Mouse (Mus musculus): ENCODE results near the gene Ptger1.

Ptger1 gene

DNA sequence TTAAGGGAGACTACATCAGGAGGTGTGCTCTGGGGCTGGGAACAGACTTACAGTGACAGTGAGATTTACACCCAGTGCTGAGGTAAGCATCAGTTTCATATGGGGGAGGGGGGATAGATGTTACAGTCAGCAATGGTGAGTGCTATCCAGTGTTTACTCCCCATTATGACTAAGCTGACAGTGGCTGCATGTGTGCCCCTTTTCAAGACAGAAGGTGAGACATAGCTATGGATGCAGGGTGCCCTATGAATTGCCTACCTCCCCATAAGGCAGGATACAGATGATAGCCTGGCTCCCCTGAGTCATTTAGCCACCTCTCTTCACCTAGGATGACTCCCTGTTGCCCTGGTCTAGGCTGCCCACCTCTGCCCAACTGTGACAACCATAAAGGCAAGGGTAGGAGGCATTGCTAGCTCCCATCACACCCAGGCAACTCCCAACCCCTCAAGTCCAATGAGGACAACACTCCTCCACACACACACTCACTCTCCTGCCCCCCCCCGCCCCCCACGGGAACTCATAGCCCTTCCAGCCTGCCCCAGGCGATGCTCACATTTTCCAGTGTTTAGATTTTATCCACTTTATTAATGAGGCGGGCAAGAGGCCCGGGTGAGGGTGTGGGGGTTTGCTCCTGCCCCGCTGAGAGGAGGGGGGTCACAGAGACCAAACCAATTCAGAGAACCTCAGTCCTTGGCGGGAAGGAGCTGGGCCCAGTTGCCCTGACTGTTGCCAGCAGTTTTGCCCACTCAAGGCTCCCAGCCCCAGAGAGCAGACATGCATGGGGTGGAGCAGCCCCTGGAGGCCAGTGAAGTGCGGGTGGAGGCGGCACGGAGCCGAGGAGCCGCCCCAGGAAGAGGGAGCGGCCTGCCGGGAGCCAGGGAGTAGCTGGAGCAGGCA lies at the start of gene Ptger1:
TSS of gene Ptger1 (plus strand) at position 710 of the 897 bp plus-strand sequence.
- DNase-seq: no peak

DNA sequence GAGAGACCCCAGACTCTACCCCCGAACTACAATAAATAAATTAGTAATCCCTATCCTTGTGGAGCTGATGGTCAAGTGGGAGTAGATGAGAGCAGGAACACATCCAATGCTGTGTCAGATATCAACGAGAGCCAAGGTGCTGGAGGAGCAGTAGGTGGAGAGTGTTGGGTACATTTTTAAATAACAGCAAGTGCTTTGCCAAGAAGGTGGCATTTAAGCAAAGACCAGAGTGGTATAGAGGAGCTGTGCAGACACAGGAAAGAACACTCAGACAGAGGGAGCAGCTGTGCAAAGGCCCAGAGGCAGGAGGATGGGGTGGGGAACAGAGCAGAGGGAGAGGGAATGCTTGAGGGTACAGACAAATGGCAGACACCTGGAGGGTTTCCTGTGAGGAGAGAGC lies 49.4 kb upstream of the Ptger1 start:
- DNase-seq: no peak

DNA sequence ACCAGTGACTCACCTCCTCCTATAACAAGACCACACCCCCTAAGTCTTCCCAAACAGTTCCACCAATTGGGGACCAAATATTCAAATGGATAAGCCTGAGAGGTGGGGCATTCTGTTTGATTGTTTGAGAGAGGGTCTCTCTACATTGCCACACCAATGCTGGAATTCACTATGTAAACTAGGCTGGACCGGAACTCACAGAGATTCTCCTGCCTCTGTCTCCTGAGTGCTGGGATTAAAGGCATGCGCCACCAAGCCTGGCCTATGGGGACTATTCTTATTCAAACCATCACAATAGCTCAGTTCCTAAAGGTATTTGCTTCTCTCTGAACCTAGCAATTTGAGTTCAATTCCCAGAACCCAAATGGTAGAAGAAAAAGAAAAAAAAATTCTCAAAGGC lies 47.9 kb upstream of the Ptger1 start:
- DNase-seq: no peak

DNA sequence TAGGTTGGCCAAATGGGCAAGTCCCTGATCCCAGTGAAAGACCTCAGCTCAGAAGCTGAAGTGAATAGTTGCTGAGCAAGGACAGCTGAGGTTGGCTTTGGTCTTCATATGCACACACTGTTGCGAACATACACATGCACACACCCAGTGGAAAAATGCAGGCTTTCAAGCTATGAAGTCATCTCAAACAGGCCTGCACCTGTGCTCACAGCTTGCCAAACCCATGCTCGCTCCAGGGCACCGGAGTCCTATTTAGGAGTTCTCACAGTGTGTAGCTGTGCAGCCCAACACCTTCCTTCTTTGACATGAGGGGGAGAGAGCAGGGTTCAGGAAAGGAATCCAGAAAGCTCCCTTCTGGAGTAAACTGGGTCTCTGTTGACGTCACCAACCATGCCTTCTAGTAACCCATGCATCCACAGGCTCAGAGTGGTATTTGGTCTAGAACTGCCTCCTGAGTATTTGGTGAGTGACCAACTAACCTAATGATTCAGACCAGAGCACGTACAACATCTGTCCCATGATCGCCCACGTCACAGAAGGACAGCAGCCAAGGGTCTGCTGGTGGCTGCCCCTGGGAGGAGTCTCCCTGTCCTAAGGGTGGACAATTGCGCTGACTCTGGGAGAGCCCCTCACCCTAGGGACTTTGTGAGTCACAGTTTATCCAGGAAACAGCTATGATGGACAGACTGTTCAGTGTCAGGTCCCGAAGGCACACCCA lies 46.8 kb upstream of the Ptger1 start:
- DNase-seq: no peak

DNA sequence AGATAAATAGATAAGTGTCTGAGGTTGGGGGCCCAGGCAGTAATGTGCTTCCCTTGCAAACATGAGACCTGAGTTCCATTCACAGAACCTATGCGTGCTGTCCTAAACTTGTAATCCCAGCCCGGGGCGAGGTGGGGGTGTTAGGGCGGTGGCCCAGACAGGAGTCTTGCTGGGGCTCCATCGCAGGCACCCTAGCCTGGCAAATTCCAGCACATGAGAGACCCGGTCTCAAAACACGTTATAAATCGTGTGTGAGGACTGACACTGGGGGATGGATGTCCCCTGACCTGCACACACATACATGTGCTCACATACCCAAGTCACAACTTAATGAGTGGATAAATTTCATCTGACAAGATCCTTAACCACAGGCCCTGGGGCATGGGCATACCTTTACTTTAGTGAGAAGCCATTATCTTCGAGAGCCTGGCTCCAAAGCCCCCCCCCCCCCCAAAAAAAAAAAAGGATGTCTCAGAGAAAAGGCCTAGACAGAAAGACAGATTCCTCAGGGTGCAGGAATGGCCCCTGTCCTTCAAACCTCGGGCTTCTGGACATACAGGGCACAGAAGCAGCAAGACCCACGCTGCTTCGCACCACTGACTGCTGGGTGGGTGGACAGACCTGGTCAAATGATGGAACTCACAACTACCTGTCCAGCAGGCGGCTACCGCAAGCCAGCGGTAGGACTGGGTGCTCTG lies 44.6 kb upstream of the Ptger1 start:
- no peak for DNase-seq

DNA sequence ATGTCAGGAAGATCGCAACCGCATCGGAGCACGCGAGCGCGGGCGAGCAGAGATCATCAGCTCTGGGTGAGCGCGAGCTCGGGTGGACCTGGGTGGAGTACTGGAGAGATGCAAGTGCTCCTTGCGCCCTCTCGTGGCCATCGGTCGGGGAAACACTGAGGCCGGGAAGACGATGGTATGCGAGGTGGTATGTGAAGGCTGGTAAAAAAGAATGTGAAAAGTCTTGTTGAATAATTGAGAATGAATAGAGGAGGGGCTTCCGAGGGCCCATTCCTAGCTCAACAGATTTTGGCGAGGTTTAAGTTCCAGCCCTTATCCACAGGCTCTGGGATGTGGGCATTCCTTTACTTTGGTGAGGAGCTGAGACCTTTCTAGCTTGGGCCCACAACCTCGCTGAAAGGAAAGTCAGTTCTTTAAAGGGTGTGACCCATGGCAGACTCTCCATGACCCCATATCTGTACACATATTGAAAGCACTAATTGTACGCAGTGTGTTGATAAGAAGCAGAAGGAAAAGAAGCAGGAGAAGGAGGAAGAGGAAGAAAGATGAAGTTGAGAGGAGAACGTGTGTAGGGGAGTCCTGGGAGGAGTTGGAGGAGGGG lies 44.0 kb upstream of the Ptger1 start:
- DNase-seq: peak; percentile 94 to 95

DNA sequence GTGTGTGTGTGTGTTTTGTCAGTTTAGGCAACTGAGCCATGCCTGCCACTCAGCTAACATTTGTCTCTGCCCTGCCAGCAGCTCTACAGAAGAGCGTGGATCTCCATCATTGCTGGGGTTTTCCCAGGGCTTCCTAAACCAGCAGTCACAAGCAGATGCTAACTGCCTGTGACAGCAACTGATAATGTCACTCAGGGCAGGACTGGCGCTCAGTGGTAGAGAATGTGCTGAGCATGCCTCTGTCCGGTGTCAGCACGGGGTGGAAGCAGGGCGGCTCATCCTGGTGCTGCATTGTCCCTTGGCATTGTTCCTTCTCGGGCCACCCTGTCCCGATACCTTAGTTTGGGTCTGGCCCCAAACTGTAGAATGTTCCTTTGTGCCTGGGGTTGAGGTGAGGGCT lies 42.9 kb upstream of the Ptger1 start:
- DNase-seq: no peak

DNA sequence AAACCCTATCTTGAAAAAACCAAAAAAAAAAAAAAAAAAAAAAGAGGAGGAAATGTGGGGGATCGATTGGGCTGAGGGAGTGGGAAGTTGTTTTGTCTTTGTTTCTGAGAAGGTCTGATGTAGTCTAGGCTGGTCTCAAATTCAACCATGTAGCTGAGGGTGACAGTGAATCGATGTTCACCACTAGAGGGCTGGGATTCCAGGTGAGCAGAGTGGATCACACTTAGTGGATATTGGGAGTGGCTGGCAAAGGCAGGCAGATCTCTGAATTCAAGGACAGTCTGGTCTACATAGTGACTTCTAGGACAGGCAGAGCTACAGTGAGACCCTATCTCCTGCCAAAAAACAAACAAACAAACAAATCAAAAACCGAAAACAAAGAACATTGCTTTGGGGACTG lies 41.7 kb upstream of the Ptger1 start:
- DNase-seq: peak; percentile 45 to 46

DNA sequence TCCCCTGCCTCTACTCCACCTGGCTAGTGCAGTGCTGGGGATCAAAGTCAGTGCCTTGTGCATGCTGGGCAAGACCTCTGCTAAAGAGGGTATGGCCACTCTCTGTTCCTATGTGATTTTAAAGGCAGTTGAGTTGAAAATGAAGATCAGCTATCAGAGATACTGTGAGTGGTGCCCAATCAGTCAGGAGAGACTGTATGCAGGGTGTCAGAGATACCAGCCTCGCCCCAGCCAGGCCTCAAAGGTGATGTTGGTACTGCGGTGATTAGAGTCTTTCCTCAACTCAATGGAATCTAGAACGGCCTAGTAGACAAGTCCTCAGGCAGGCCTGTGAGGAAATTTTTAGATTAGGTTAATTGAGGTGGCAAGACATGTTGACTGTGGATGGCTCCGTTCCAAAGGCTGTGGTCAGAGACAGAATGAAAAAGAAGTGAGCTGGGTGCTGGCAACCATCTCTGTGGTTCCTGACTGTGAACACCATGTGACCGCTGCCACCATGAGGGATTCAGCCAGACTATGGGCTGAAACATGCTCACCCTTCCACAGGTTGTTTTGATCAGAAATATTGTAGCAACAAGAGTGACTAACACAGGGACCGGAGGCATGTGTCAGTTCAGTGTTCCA lies 40.7 kb upstream of the Ptger1 start:
- DNase-seq: no peak

DNA sequence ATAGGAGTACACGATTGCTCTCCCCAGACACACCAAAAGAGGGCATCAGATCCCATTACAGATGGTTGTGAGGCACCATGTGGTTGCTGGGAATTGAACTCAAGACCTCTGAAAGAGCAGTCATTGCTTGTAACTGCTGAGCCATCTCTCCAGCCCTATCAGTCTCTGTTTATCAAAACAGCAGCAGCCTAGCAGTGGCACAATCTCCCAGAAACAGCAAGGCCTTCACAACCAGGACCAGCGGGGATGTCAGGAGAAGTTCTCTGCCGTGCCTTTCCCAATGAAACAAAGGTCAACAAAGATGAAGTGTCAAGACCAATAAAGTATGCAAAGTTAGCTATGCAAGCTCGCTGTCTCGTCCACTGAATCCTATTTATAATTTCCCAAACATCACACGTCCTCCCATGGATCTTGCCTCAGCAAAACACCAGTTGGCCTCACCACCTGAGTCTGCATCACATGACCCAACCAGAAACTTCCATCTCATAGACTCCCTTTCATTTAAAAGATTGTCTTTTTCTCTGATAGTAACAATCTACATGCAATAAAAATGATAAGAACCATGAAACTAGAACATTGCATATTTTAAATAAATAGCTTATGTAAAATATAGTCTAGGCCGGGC lies 34.3 kb upstream of the Ptger1 start:
- DNase-seq: no peak

DNA sequence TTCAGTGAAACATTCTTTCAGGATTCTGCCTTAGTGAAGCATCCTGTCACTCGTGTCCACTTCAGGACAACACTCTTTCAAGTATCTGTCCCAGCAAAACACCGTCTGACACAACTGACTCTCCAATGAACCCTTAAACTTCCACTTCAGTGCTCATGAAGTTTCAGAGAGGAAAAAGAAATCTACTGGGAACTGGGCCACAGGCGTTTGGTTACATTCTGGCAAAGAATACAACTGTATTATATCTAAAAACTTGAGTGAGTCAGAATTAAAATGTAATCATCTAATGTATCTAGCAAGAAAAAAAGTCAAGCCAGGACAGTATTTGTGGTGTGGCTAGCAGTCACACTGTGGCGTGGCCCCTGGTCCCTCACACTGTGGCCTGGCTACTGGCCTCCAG lies 27.6 kb upstream of the Ptger1 start:
- no peak for DNase-seq

DNA sequence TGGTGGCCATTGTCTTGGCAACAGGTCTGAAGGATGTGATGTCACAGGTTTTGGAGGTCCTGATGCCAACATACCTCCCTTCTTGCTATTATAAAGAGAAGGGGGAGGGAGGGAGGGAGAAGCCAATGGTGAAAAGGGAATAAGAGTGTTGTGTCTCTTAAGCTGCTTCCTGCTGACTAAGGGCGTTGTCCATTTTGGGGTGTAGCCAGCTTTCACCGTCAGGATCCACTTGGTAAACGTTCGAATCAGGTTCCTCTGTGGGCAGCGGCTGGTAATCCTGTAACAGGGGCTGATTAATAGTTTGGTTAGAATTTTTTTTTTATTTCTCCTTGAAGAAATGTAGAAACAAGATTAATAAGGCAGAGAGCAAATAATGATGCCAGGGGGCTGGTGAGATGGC lies 26.8 kb upstream of the Ptger1 start:
- no peak for DNase-seq

DNA sequence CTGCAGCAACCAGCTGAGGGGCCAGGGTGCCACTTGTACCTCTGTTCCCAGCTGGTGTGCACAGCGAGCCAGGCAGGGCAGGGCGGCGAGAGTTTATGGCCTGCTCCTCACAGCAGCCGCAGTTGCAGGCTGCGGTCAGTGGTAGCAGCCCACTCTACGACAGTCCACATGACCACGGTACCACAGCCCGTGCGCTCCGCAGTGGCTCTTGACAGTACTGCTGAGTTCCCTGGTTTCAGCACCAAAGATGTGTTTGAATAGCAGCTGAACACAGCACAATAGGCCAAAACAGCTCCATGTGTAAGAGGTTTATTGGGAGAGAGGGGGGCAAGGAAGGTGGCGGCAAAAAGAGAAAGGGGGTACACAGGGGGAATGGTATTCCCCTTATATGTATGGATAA lies 19.0 kb upstream of the Ptger1 start:
- DNase-seq: no peak

DNA sequence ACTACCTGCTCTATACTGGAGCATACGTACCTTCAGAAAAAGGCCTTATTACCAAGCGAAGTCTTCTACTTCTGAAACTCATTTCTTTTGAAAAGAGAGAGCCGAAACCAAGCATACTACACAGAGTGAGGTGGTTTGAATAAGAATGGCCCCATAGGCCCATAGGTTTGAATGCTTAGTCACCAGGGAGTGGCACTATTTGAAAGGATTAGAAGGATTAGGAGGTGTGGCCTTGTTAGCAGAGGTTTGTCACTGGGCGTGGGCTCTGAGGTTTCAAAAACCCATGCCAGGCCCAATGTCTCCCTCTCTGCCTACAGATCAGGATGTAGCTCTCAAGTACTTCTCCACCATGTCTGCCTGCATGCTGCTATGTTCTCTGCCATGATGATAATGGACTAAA lies 18.4 kb upstream of the Ptger1 start:
- no peak for DNase-seq

DNA sequence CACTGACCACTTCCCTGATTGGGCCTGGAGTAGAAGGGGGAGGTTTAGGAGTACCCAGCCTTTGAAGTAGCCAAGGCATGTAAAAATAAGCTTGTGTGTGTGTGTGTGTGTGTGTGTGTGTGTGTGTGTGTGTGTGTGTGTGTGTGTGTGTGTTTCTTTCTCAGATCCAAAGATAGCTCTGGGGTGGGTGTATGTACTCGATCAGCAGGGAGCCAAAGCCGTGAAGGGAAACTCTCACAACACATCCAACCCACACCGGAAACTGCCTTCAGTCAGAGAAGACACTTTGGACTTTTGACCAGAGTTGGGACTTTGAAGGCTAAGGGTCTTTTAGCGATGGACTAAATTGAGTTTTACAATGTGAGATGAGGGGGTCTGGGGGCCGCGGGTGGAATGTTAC lies 16.8 kb upstream of the Ptger1 start:
- DNase-seq: no peak

DNA sequence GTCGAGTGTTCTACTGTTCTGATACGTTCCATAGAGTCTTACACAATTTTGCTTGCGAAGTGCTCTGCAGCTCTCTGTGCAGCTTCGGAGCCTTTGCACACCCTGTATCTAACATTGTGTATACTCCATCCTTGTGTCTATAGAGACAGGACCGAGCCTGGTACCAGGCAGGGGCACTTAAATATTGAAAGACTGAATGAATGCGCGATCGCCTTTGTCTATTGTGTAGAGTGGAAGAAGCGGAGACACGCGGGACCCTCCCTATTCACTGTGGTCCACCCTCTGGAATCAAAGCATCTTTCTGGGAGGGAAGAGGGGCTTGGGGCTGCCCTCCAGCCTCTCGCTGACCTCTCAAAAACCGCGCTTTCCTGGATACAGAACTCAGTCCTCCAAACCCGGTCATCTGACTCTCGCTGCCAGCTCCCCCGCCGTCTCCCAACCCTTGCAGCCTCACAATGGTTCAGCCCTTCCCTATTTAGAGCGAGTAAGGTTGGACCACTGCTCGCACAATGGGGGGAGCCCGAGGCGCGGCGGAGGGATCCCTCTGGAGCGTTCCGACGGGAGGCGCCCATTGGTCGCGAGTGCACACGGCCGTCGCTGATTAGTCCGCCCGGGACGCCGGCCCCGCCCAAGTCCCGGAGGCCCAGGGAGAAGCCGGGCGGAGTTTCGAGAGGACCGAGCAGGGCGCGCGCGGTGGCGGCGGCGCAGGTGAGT lies 14.3 kb upstream of the Ptger1 start, which contains the start of gene Gipc1:
TSS of gene Gipc1 (plus strand) at position 648 of the 714 bp plus-strand sequence.
- DNase-seq: peak; percentile 92 to 97

DNA sequence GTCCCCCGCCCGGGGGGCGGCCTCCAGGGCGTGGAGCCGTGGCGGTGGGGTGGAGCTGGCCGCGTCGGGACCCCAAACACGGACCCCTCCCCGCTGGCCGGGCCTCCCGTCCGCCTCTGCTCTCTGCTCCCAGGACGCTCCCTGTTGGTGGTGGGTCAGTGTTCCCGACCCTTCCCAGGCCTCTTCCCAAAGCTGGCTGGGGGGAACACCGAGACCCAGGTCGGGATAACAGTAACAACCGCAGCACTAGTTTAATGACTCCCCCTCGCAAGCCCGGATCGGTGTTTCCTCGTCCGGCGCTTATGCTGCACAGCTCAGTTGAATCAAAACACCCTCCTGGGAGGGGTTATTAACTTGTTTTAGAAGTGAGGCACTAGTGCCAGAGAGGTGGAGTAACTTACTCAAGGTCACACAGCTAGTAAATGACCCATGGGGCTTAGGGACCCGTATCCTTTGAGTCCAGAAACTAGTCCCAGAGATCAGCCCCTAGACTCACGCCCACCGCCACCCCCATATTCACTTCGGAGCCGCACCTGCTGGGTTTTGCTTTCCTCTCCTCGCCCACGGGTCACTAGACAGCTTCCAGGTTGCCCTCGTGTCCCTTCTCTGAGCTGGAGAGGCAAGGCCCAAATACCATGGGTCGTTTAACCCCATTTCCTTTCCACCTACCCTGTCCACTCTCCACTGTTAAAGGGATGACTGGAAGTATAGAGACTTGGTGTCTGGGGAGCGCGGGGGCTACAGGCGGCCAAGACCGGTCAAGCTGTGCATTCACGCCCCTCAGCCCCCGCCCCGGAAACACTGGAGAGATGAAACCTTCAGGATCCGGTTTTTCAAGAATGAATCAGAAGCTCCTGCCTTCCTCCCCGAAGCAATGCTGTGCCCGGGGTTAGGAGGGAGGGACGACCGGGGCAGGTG lies 13.5 kb upstream of the Ptger1 start:
- no peak for DNase-seq

DNA sequence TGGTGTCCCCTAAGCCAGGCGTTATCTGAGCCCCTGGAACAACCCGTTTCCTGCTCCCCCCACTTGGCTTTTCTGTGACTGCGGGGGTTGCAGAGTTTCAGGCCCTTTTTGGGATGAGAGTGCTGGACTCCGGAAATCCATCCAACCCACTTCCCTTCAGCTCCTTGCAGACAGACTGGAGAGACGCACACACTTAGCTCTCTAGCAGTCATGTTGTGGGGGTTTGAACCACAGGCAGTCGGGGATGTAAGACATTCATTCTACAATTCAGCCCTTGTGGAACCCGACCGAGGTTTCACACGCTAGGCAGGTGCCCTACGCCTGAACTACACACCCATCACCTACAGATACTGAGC lies 12.8 kb upstream of the Ptger1 start:
- DNase-seq: no peak

DNA sequence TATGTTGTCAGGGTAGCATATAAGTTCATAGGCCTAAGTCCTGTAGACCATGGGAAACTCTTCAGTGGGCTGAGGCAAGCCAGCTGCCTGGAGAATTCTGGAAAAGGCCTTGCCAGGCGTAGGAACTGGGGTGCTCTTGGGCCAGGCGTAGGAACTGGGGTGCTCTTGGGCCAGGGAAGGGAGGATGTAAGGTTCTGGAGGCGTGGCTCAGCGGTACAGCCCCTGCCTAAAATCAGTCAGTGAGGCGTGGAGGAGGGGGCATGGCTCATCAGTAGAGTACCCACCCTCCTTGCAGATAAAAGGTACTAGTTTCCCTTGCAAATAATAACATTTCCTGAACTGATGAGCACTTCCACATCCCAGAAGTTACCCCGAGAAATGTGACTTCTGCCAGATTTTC lies 11.8 kb upstream of the Ptger1 start:
- no peak for DNase-seq

DNA sequence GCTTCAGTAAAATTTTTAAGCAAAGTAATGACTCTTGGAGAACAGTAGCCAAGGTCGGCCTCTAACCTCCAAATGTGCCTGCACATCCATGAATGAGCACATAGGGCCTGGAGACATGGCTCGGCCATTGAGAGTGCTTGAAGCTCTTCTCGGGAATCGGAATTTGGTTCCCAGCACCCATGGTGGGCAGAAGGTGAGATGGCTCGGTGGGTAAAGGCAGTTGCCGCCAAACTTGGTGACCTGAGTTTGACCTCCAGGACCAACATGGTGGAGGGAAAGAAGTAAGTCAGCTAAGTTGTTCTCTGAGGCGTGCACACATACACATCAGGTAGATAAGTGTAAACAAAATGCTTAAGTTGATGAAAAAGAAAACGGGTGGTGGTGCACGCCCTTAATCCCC lies 10.4 kb upstream of the Ptger1 start:
- DNase-seq: no peak

Data from cerebellum, postnatal 36 days (tissue).